Mouse (Mus musculus): ENCODE measurements at regions not wholly inside any gene's neighbourhood (a gene's known extent, or its start where the extent isn't known, plus 50 kb on each side); places are given as distances from the start of the nearest gene placed in this dataset.

DNA sequence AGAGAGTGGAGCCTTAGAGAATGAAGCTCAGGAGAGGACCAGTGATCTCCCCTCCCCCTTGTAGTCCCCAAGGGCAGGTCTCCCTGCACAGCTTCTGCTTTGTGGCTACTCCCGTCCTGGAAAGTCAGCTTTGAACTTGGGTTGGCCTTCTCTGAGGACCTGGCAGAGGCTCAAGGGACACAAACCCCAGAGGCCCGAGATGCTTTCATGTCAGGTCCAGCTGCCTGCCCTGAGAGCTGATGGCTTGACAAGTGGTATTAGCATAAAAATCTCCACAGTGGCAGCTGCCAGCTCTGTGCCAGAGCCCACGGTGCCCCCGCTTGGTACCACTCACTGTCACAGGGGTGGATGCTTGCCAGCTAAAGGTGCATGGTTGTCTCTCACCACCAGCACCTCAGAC, 173.8 kb upstream of the Gm4791 start:
- no peak for DNase-seq (ENCODE audit: low read depth, low spot score)

DNA sequence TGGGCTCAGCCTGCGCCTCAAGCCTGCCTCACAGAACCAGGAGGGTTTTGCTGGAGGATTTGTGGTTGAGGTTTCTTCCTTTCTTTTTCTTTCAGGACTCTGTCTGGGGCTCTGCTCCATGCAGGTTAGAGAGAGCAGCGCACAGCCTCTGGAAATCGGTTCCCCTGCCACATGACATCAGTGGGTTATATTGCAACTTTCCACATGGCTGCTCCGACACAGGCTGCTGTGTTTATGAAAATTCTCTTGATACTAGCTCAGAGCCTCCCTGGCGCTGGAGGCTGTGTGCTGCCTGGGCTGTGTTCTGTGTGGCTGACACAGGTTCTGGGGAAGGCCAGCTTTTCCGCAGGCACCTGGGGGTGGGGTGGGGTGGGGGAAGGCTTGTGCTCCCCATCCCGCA, 178.7 kb upstream of the Gm4791 start:
- no peak for DNase-seq (ENCODE audit: low read depth, low spot score)

DNA sequence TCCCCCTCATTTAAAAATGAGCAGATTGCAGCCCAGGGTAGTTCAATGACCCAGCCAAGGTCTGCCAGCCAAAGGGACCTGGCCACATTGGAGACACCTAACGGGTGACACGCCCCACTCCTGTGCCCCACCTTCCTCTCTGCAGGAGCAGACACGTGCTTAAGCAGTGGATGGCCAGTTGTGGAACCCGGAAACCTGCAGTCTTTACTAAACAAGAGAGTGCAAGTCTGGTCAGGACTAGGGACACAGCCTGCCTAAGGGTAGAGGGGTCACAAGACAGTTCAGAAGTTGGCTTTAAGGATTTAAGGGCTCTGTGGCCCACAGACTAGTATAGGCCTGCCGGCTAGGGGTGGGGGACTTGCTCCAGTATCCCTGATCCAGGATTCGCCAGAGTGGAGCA, 179.2 kb upstream of the Gm4791 start:
- no peak for DNase-seq (ENCODE audit: low read depth, low spot score)

DNA sequence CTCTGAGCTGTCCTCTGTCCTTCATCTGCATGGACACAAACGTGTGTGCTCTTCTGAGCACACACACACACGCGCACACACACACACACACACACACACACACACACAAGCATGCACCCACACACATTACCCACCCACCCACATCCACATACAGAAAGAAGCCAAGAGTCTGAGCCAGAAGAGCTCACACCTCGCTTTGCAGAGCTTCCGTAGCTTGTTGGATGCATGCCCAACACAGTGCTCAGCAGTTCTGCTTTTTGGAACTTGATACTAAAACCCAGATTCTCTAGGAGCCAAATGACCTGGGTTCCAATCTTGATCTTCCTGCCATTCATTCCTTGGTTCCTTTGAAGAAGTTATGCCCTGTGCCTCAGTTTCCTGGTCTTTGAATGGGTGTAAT, 182.4 kb upstream of the Gm4791 start:
- no peak for DNase-seq (ENCODE audit: low read depth, low spot score)

DNA sequence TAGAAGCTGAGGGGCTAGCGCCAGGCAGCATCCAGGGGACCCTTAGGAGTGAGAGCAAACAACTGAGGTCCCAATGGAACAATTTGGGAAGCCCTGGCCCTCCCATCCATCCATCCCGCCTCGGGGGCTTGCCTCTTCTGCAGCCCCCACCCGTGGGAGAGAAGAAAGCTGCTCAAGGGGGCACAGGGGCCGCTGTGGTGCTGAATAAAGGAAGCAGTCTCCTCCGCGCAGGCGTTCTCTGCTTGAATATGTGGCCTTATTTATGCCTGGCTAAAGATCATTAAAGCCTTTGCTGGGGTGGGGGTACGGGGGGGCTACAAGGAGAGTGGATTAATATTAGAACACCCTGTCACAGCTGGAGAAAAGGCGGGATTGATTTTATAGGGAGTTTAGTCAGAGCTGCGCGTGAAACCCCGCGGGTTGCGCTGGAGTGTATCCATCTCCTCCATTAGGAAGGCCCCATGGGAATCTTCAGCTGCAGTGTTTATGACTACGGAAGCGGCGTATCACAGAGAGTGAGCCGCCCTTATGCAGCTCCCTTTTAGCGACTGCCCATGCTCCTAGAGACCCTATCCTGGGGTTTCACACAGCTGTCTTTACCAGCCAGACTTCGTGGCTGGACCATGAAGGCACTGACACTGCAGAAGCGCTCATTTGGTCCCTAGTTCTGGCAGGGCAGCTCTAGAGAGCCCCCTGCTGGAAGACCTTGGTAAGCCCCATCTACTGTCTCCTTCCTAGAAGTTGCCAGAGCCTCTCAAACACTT, 183.9 kb upstream of the Gm4791 start:
- DNase-seq (ENCODE audit: low read depth, low spot score): no peak

DNA sequence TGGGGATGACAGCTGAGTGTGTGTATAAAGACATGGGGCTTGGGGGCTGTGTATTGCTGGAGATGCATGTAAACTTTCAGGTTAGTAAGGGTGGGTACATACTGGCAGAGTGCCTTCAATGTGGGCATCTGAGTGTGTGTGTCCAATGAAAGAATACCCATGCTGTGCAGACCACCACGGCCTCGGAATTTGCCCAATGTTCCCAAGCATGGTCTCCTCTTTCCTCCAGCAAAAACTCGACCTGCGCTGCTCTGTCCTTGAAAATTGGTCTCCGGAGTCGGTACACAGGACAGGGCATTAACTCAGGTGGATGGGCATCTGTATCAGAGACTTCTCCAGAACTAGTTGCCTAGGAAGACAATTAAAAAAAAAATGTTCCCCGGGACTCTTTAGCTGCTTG, 188.3 kb upstream of the Gm4791 start:
- DNase-seq (ENCODE audit: low read depth, low spot score): no peak

DNA sequence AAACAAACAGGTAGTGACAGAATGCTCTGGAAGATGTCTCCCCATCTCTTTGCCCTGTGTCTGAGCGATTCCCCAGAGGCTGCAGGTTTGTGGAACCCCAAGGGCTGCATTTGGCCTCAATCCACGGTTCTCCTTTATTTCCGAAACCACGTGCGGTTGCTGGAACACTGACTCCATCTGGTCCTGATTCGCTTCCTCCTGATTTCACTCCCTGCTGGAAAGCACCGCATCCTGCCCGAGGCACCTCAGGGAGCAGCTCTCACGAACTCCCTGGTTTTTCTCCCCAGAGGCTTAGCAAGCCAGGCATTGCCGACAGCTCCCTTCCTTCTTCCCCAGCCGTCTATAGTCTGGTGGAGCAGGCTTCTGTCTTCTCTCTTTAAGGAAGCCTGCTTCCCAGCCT, 203.1 kb upstream of the Gm4791 start:
- no peak for DNase-seq (ENCODE audit: low read depth, low spot score)

GRCm38 (mm10) chr9:46789036-46789435, 209.5 kb upstream of the Gm4791 start:
- DNase-seq (ENCODE audit: low read depth, low spot score): no peak

- no peak for DNase-seq (ENCODE audit: low read depth, low spot score)
Measured at GRCm38 (mm10) chr9:46788456-46788855, 210.1 kb upstream of the Gm4791 start.

DNA sequence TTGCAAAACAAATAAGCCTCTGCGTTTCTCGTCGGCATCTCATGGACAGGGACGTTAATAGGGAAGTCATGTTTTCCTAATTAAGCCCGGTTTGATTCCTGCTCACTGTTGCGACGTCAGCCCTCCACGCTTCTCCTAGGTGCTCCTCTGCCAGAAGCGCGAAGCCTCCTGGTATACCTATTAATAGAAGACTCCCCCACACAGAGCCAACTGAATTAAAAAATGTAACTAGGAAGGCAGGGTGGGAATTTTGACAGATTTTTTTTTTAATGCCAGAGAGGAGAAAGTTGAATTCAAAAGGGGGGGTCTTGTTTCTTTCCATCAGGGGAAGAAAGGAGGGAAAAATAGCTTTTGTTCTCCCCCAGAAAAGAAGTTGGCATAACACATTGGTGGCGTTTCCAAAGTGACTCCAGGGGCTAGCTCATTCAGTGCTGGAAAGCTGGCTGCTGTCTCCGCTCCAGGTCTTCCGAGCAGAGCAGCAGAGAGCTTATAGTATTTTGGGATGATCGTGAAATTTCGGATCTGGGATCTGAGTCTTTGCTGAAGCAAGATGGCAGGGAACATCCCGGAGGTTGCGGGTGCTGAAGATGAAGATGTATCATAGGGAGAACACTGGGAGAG, 214.1 kb upstream of the Gm4791 start:
- DNase-seq (ENCODE audit: low read depth, low spot score): no peak

DNA sequence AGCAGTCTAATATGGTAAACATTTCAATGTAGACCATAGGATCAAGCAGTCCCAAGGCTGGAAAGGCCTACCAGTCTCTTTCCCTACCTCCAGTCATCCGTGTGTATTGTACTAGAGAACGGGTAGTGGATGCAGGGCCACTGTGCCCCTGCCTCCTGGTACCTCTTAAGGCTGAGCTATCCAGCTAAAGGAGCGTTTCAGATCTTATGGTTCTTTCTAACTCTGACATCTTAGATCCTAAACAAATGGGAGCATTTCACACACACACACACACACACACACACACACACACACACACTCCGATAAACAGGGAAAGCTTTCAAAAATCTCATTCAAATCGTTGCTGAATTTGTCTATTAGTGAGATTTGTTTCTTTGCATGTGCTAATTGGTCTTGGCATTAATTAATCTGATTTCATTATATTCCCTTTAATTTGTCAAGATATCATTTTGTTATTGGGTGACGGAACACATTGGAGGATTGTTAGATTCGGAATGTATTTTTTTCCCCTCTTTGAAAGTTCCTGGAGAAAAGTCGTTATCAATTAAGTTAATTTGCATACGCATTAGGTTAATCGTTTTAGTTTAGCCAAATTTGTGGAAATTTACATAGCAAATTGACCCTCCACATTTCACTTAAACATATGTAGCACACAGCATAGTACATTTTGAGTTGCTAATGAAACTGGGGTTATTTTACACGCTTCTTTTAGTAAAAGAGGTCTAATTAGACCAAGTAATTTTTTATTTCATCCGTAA, 214.8 kb upstream of the Gm4791 start:
- DNase-seq (ENCODE audit: low read depth, low spot score): no peak

DNA sequence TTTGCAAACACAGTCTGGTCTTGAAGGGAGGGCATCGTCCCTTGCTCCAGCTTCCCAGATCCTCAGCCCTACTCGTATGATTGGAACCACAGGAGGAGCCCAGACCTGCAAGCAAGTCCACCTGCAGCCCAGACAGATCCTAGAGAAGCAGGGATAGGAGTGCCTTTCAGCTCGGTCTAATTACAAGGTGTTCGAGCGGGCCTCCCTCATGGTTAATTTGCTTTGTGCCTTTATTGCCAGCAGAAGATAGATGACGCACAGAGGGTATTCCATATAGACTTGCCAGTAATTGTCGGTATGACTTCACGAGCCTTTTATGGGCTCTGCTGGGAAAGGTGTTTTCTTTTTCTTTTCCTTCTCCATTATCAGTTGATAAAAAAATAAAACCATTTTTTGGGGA, 216.9 kb upstream of the Gm4791 start:
- DNase-seq (ENCODE audit: low read depth, low spot score): no peak

DNA sequence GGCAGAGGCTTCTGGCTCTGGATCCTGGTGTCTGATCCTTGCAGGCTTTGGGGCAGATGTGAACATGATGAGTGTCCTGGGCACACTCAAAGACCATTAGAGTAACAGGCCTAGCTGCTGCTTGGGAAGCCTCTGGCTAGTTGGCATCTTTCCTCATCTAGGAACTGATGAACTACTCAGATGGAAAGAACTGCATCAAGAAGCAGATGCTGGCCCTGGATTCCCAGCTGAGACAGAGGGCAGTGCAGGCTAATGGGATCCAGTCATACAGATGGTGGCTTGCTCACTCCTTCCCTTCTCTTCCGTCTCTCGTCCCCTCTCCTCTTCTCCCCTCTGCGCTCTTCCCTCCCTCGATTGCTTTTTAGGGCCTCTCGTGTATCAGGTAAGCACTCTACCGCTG, 219.8 kb upstream of the Gm4791 start:
- no peak for DNase-seq (ENCODE audit: low read depth, low spot score)

DNA sequence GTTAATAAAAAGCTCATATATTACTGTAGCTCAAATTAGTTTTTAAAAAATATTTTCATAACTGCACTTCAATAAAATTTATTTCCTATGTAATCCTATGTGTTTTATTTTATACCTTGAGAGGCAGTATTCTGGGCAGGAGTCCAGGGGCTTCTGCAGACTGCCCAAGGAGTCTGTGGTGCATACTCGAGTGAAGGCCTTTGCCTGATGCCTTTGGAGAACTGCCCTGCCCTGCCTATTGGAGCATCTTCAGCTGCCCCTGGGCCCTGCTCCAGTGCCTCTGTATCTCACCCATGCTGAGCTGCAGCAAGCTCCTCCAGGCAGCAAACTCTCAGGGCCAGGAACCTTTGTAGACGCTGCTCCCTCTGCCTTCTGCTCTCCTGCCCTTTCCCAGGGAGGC, 223.7 kb upstream of the Gm4791 start:
- no peak for DNase-seq (ENCODE audit: low read depth, low spot score)

DNA sequence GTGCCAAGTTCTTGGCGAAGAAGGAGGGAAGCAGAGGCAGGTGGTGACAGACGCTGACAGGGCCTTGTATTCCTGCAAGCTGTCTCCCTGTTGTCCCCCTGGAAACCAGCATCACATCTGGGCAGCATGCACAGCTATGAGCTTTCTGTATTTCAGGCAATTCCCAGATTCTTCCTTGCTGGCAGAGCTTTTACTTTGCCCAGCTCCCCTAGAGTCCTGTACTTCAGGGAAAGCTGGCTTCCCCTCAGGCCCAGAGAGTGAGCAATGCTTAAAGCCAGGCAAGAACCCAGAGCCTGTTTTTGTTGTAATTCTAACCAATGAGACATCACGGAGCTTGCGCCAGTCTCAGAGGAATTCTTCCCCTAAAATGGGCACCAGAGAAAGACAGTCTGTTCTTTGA, 238.3 kb upstream of the Gm4791 start:
- DNase-seq (ENCODE audit: low read depth, low spot score): no peak

GRCm38 (mm10) chr9:46757005-46757672, 241.4 kb upstream of the Gm4791 start:
- no peak for DNase-seq (ENCODE audit: low read depth, low spot score)

DNA sequence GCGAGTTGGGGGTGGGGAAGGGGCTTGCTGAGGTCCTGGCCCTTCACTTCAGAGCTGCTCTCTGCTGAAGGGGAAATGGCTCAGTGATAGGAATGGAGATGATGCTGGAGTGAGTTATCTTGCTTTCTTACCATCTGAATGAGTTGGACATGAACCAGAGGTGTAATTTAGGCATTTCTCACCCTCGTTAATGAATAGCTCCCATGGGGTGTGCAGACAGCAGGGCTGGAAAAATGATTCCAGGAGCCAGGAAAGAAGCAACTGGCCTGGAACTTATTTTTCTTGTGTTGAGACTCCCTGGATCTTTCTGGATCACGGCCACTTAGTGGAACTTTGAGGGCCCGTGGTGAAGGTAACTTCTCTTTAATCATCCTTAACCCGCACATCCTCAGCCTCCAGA, 246.6 kb upstream of the Gm4791 start:
- no peak for DNase-seq (ENCODE audit: low read depth, low spot score)

DNA sequence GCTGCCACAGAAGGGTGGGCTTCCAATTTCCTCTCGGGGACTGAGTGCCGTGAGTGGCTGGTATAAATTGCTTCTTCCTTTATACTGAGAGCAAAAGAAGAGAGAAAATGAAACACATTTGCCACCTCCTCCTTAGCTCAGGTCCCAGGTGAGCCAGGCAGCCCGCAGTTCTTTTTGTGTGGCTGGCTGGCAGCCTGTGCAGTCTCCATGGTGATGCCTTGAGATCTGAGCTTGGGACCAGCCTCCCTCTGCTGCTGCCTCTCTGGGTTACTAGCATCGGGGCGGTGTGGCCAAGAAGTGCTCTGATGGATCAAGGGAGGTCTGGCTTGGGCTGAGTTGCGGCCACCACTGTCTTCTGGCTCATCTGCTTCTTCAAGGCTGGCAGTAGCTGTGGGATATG, 249.1 kb upstream of the Gm4791 start:
- DNase-seq (ENCODE audit: low read depth, low spot score): no peak

DNA sequence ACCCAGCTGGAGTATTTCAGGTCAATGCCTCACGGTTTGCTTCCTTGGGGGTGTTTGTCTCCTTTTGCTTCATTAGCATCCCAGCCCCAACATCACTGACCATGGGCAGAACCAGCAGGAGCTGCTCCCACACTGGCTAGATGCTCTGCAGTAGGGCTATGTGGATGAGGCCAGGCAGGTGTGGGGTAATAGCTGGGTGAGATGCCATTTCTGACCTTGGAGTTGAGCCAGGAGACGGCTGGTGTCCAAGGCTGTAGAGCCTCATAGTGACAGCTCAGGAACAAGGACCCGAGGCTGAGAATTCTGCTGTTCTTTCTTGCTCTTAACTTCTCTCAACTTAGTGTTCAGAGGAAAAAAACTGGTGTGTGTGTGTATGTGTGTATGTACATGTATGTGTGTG, 252.3 kb upstream of the Gm4791 start:
- DNase-seq (ENCODE audit: low read depth, low spot score): no peak

- no peak for DNase-seq (ENCODE audit: low read depth, low spot score)
Measured at GRCm38 (mm10) chr9:46740496-46740895, 258.0 kb upstream of the Gm4791 start.

GRCm38 (mm10) chr9:46739341-46739740, 259.2 kb upstream of the Gm4791 start:
- no peak for DNase-seq (ENCODE audit: low read depth, low spot score)

DNA sequence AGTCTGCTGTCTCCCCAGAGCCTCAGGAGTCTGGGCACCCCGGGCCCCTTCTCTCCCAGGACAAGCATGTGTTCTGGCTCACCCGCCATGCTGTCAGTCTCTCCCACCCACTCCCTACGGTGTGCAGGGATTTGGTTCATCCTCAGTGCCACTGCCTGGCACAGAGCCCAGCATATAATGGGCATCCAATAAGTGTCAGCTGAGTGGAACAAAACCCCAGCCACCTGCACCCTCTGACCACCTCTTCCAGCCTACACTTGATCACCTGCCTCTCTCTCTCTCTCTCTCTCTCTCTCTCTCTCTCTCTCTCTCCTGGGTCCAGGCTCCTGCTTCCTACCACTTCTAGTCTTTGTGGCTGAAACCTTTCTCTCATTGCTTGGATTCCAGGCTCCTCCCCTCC, 259.9 kb upstream of the Gm4791 start:
- DNase-seq (ENCODE audit: low read depth, low spot score): no peak

Measured in skeletal muscle tissue, adult 2 months (tissue).